Mouse (Mus musculus) hindbrain, embryonic 10.5 days (tissue): ENCODE results near the gene Gcc1. TPM values are rescaled to one million over a fixed set of nuclear protein-coding genes. Genes with fewer than 3 reads are reported as not detected.
A peak's percentile ranks its signal among the peaks of the same experiment; 100 is the strongest.

Experiments used
- DNase-seq: peaks from one replicate; pipeline ENCODE4 v3.0.0-alpha.2; 2017; ENCODE audit warnings: low spot score
- H3K27ac ChIP-seq: fragments of 300-500 bp; sonication (generic); 2 replicates; pipeline ENCODE4 v1.5.1; 2016; ENCODE audit warnings: mild to moderate bottlenecking, moderate library complexity
- H3K27me3 ChIP-seq: fragments of 300-500 bp; sonication (generic); 2 replicates; pipeline ENCODE4 v1.6.1; 2016; ENCODE audit warnings: mild to moderate bottlenecking; ENCODE audit not compliant: poor library complexity, insufficient read depth, severe bottlenecking
- H3K36me3 ChIP-seq: fragments of 300-500 bp; sonication (generic); 2 replicates; pipeline ENCODE4 v1.6.1; 2016; ENCODE audit warnings: mild to moderate bottlenecking, moderate library complexity
- H3K4me1 ChIP-seq: fragments of 300-500 bp; sonication (generic); replicated peaks from 2 replicates; pipeline ENCODE4 v1.6.1; 2016; ENCODE audit warnings: mild to moderate bottlenecking
- H3K4me3 ChIP-seq: fragments of 300-500 bp; sonication (generic); 2 replicates; pipeline ENCODE4 v1.5.1; 2016; ENCODE audit warnings: mild to moderate bottlenecking, moderate library complexity
- H3K9me3 ChIP-seq: fragments of 300-500 bp; sonication (generic); 2 replicates; pipeline ENCODE4 v1.6.1; 2016; ENCODE audit warnings: mild to moderate bottlenecking, moderate library complexity
- WGBS: fragments of 180-500 bp; shearing (Covaris S2); methylation state at CpG from one replicate; pipeline ENCODE4 v1.1.7; 2016; 5-methylcytosine and 5-hydroxymethylcytosine counted together
- polyA plus RNA-seq: library from polyadenylated mRNA; unstranded; fragments of >200 nt; fragmentation: Nextera tagmentation; extraction: Ambion mirVana; gene quantifications from 2 replicates; pipeline ENCODE4 v1.2.1, GENCODE M21; 2016

Gene Gcc1
- polyA plus RNA-seq, 1 experiment from 2014 or later, result 11.9 TPM

GRCm38 (mm10) chr6:28431538-28431855 is 3.3 kb upstream of the Gcc1 start:
- DNase-seq, result no peak
- Histone ChIP-seq H3K27ac (no peak overlapping the region), H3K4me3 (no peak overlapping the region), H3K4me1 (no peaks in the 10 kb centered on the region), H3K9me3 (no peaks in the 10 kb centered on the region), H3K36me3 (peaks cover 8% of the 10 kb centered on the region), H3K27me3 (no peaks in the 10 kb centered on the region)
- 73% methylated on average over 6 of the region's 6 CpGs for WGBS

DNA sequence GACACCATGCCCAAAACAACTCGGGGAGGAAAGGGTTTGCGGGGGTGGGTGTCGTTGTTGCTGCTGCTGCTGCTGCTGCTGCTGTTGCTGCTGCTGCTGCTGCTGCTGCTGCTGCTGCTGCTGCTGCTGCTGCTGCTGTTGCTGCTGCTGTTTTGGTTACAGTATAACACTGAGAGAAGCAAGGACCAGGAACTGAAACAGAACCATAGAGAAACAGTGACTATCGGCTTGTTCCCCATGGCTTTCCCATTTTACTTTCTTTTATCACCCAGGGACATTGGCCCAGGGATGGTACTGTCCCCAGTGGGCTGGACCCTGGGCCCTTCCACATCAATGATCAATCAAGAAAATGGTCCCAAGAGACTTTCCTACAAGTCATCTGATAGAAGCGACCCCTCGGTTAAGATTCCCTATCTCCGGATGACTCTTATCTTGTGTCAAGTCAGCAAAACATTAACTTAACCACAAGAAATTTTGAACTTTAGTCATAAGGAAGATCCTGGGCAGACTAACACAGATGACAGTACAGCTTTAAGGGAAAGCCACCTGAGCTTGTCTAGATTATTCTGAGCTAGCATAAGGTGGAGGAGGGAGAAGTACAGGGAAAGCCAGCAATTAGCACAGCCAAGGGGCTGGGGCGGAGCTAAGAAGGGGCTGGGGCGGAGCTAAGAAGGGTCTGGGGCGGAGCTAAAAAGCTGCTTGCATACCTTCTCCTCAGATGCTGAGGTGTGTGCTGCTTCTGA is 2.8 kb upstream of the Gcc1 start:
- H3K9me3 ChIP-seq, result no peaks in the 10 kb centered on the region
- 78% methylated on average over 10 of the region's 10 CpGs for WGBS
- H3K4me1 ChIP-seq, result no peaks in the 10 kb centered on the region
- DNase-seq, result no peak
- peaks cover 13% of the 10 kb centered on the region for H3K36me3 ChIP-seq
- no peak overlapping the region for H3K27ac ChIP-seq
- no peaks in the 10 kb centered on the region for H3K27me3 ChIP-seq
- no peak overlapping the region for H3K4me3 ChIP-seq

DNA sequence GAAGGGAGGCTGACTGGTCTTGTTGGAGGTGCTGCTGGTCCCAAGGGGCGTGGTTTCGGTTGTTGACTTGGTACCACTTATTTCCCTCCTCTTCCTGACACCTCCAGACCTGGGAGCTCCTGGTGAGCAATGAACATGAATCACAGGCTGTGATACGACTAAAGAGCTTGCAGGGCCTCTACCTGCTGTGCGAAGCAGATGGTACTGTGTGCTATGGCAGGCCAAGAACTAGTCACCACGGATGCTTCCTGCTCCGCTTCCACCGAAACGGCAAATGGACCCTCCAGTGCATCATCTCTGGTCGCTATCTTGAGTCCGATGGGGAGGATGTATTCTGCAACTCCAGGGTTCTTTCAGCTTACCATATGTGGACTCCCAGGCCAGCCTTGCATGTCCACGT is 1.7 kb upstream of the Gcc1 start:
- Histone ChIP-seq H3K9me3 (no peaks in the 10 kb centered on the region), H3K4me3 (no peak overlapping the region), H3K27ac (no peak overlapping the region), H3K36me3 (peaks cover 24% of the 10 kb centered on the region), H3K4me1 (0 out of 2 replicates have a peak, but pooled peaks cover 3% of the 10 kb centered on the region), H3K27me3 (no peaks in the 10 kb centered on the region)
- 86% methylated on average over 11 of the region's 11 CpGs for WGBS
- no peak for DNase-seq

DNA sequence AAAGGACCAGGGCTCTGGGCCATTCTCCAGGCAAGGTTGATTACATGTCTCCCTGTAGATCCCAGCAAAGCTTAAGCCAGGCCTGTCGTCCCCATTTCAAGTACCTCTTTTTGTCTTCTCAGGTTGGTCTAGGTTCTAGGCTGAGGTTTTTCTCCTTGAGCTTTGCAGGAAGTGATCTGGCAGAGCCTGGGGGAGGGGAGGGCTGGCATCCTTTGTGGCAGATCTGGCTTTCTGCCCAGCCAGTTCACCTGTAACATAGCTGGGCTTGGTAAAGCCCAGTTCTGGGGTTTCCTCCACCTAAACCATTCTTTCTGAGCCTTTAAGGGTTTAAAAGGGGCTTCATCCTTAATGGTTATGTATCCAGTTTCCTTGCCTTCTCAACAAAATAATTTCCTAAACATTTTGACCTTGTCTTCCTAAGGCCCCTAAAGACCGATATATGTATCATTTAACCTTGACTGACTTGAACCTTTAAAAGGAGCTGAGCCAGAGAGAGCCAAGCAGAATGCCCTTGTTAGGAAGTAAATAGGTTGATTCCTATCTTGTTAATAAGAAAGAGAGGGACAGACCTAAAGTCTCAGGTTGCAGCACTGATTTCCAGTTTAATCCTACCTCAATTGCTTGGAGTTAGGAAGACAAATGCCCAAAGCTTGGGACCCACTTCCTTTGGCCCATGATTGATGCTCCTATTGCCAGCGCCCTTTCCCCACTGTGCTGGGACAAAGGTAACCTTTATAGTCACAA is 922 bp downstream of the Gcc1 start, which contains the start of gene Fscn3:
Gene Fscn3 (plus strand): TSS at position 694 of the 744 bp plus-strand sequence.
- peaks cover 13% of the 10 kb centered on the region for H3K4me1 ChIP-seq
- WGBS, result 83% methylated on average over 3 of the region's 3 CpGs
- no peaks in the 10 kb centered on the region for H3K9me3 ChIP-seq
- no peaks in the 10 kb centered on the region for H3K27me3 ChIP-seq
- DNase-seq, result no peak
- H3K4me3 ChIP-seq, result no peak within 1 kb of the TSS
- no peak within 1 kb of the TSS for H3K27ac ChIP-seq
- H3K36me3 ChIP-seq, result peaks cover 27% of the 10 kb centered on the region

DNA sequence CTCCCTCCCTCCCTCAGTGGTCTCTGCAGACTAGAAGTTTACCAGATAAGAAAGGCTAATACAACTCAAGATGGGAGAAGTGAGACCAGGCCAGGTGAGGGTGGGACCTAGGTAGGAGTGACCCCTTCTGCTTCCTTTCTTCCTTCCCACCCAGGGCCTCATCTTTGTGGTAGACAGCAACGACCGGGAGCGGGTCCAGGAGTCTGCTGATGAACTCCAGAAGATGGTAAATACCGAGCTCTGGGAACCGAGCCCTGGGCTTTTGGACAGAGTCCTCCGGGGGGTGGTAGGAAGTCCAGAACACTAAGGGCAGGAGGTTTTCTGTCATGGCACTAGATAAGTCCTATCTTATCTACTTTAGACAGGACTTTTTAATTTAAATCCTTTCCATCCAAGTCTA is 3.2 kb downstream of the Gcc1 start:
- no peak for DNase-seq
- Histone ChIP-seq H3K36me3 (peaks cover 27% of the 10 kb centered on the region), H3K27ac (no peak overlapping the region), H3K4me3 (peak overlapping the region; percentile 80; the same call in 1 of the 2 replicates), H3K4me1 (peaks cover 33% of the 10 kb centered on the region), H3K27me3 (no peaks in the 10 kb centered on the region), H3K9me3 (no peaks in the 10 kb centered on the region)
- 94% methylated on average over 6 of the region's 6 CpGs for WGBS

DNA sequence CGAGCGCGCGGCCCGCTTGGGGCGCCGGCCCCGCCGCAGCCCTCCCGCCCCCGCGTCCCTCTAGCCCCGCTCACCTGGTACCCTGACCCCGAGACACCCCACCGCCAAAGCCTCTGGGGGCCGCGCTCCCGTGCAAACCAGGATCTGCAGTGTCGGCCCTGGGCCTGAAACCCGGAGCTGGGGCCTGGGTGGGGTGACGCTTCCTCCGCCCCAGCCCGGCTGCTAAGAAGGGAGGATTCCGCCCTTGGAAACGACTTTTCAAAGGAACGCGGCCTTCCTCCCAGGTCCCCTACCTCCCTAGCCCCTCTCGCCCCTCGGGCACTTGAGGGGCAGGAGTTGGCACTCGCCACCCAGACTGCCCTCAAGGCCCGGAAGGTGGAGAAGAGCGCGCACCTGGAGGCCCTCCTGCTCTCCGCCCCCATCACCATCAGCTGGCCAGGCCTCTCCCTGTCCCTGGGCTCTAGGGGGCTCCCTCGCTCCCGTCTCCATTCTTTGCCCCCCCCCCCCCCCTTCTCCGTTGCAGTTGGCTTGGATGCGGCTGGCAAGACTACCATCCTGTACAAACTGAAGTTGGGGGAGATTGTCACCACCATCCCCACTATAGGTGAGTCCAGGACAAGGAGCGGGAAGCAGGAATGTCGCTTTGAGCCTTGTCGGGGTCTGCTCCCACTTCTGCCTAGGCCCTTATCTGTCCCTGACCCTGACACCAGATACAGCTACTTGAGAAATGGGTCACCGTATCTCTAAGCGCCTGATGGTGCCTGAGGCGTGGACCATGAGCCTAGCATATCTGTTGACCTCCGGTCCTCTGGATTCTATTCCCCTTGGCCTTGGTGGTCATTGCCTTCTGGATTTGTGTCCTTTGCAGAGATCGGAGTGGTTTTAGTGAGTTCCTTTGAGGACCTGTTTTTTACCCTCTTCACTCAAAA is 4.2 kb downstream of the Gcc1 start:
- 10% methylated on average over 46 of the region's 46 CpGs for WGBS
- Histone ChIP-seq H3K4me3 (peak overlapping the region; percentile 80), H3K36me3 (peaks cover 36% of the 10 kb centered on the region), H3K4me1 (peaks cover 40% of the 10 kb centered on the region), H3K9me3 (no peaks in the 10 kb centered on the region), H3K27ac (peak overlapping the region; percentile 97), H3K27me3 (no peaks in the 10 kb centered on the region)
- DNase-seq, result peak; percentile 63

- Histone ChIP-seq H3K27ac (peak within 1 kb of the TSS; percentile 97), H3K4me1 (peaks cover 40% of the 10 kb centered on the region), H3K27me3 (no peaks in the 10 kb centered on the region), H3K9me3 (no peaks in the 10 kb centered on the region), H3K4me3 (peak within 1 kb of the TSS; percentile 80), H3K36me3 (peaks cover 43% of the 10 kb centered on the region)
- peak; percentile 90 for DNase-seq
- 2% methylated on average over 40 of the region's 42 CpGs for WGBS
Observed at GRCm38 (mm10) chr6:28423313-28423712, 4.9 kb downstream of the Gcc1 start, which contains the start of gene Arf5. Gene Arf5 (plus strand): TSS chr6:28423560.

- H3K27ac ChIP-seq, result peak overlapping the region; percentile 97
- 73% methylated on average over 15 of the region's 15 CpGs for WGBS
- peaks cover 40% of the 10 kb centered on the region for H3K4me1 ChIP-seq
Observed at GRCm38 (mm10) chr6:28422651-28423290, 5.4 kb downstream of the Gcc1 start.

DNA sequence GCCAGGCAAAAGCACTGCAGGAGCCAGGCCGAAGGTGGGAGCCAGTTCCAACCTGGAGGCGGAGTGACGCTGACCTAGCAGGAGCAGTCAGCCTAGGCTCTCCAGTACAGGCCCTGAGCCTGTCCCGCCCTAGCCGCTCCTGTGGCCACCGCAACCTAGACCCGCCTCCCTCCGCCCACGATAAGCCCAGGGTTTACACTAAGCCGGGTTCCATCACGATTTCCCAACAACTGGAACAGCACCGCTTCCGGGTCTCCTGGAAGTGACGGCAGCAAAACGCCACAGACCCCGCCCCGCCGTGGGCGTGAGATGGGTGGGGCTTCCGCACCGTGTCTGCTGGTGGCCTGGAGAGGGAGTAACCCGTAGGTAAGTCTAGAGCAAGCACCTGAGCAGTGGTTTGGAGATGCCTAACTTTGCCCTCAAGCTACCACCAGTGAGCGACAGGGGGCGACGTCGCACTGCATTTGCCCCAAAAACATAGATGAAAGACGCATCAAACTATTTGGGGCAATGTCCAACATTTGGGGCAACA is 6.7 kb downstream of the Gcc1 start:
- H3K27me3 ChIP-seq, result no peaks in the 10 kb centered on the region
- H3K36me3 ChIP-seq, result peaks cover 54% of the 10 kb centered on the region
- under 1% methylated on average over 27 of the region's 27 CpGs for WGBS
- peak; percentile 90 for DNase-seq
- peaks cover 43% of the 10 kb centered on the region for H3K4me1 ChIP-seq
- H3K4me3 ChIP-seq, result peak overlapping the region; percentile 91
- H3K27ac ChIP-seq, result peak overlapping the region; percentile 85
- no peaks in the 10 kb centered on the region for H3K9me3 ChIP-seq

More at GRCm38 (mm10) chr6:28422651-28423290, 5.4 kb downstream of the Gcc1 start:
- no peak for DNase-seq
- H3K27me3 ChIP-seq, result no peaks in the 10 kb centered on the region
- H3K4me3 ChIP-seq, result peak overlapping the region; percentile 80
- peaks cover 49% of the 10 kb centered on the region for H3K36me3 ChIP-seq
- H3K9me3 ChIP-seq, result no peaks in the 10 kb centered on the region

GRCm38 (mm10) chr6:28420865-28421264 is 7.3 kb downstream of the Gcc1 start:
- peaks cover 43% of the 10 kb centered on the region for H3K4me1 ChIP-seq
- H3K27me3 ChIP-seq, result no peaks in the 10 kb centered on the region
- WGBS, result 29% methylated on average over 13 of the region's 13 CpGs
- H3K4me3 ChIP-seq, result peak overlapping the region; percentile 91
- no peaks in the 10 kb centered on the region for H3K9me3 ChIP-seq
- DNase-seq, result no peak
- peaks cover 53% of the 10 kb centered on the region for H3K36me3 ChIP-seq
- peak overlapping the region; percentile 85 for H3K27ac ChIP-seq

DNA sequence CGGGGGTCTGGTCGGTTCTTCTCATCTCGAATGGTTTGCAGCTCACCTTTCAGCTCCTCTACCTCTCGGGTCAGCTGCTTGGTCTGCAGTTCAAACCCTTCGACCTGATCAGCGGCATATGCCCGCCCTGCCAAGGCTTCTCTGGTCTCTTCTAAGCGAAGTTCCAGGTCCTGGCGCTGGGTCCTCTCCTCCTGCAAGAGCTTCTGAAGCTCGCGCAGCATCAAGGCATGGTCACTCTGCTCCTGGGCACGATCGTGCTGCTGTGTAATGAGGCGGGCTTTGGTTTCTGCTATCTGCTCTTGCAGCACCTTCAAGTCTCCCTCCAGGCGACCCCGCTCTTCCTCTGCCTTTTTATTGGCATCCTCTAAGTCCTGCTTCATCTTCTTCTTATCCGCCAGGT is 7.8 kb downstream of the Gcc1 start:
- Histone ChIP-seq H3K4me1 (peaks cover 43% of the 10 kb centered on the region), H3K27me3 (no peaks in the 10 kb centered on the region), H3K27ac (no peak overlapping the region), H3K9me3 (no peaks in the 10 kb centered on the region), H3K36me3 (peaks cover 53% of the 10 kb centered on the region), H3K4me3 (peak overlapping the region; percentile 91)
- 79% methylated on average over 17 of the region's 17 CpGs for WGBS
- DNase-seq, result no peak

DNA sequence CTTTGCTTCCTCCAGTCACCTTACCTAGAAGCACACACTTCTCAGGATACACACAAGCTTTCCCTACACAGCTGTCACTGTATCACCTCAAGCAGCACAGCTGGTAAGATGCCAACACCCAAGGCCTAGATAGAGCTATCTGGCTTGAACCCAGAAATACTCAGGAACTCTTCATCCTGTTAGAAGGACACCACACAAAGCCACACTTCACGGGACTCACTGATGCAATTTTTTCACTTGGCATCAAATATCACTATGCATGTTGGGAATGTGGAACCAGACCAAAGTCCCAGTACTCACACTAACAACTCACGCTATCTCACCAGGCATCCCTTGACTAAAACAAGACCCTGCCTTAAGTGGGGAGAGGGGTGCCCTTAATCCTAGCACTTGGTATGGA is 8.5 kb downstream of the Gcc1 start:
- DNase-seq, result no peak
- Histone ChIP-seq H3K4me1 (peaks cover 39% of the 10 kb centered on the region), H3K27ac (no peak overlapping the region), H3K4me3 (peak overlapping the region; percentile 91), H3K36me3 (peaks cover 53% of the 10 kb centered on the region), H3K27me3 (no peaks in the 10 kb centered on the region), H3K9me3 (no peaks in the 10 kb centered on the region)
- 89% methylated on average over 2 of the region's 2 CpGs for WGBS
